Mouse (Mus musculus): ENCODE measurements at regions not wholly inside any gene's neighbourhood (a gene's known extent, or its start where the extent isn't known, plus 50 kb on each side); places are given as distances from the start of the nearest gene placed in this dataset.

DNA sequence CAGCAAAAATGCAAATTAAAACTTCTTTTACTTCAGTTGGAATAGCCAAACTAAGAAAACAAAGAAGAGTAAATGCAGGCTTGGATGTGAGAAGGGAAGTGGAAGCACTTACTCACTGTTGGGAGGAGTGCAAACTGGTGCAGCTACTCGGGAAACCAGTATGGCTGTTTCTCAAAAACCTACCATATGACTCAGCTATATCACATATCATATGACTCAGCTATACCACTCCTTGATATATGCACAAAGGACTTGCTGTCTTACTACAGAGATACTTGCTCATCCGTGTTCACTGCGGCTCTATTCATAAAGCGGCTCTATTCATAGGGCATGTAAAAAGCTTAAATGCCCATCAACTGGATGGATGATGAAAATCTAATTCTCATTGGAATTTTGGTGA is 59.5 kb upstream of the Fam19a1 start:
- WGBS: 90% methylated on average over 4 of the region's 4 CpGs
- no peak for TF ChIP-seq CTCF (IDR thresholded peaks at IDR 0.05)
- DNase-seq (ENCODE audit: low spot score) (no peak), ATAC-seq (ENCODE audit: low FRiP score) (no peak)
- Histone ChIP-seq H3K36me3 (ENCODE audit: insufficient read depth, low read length) (no peaks in the 10 kb centered on the region), H3K4me2 (ENCODE audit: low read depth, low read length, poor library complexity, severe bottlenecking) (no peak overlapping the region), H3K4me1 (ENCODE audit: insufficient read depth, low read length) (no peaks in the 10 kb centered on the region), H3K4me3 (ENCODE audit: low read depth, low read length) (no peak overlapping the region), H3K27me3 (ENCODE audit: insufficient read depth, low read length) (no peaks in the 10 kb centered on the region), H3K27ac (ENCODE audit: low read depth, low read length) (no peak overlapping the region), H3K9me3 (ENCODE audit: low read length) (no peaks in the 10 kb centered on the region), H3K9ac (replicated peaks; ENCODE audit: low read length, poor library complexity, severe bottlenecking) (no peak overlapping the region)

DNA sequence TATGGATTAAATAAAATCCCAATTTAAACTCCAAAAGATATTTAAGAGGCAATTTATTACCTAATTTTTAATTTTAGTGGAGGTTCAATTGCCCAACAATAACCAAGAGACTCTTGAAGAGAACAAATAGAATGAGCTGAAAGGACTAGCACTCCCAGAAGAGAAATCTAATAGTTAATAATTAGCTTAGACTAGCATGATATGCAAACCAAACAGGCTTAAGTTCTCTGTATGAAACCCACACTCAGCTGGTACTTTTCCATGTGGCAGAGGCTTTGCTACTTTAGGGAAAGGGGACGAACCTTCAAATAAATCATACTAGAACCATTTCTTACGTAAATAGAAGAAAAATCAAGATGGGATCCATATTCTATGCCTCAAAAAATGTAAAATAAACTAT is 55.9 kb upstream of the Fam19a1 start:
- Histone ChIP-seq H3K4me3 (ENCODE audit: low read depth, low read length) (no peak overlapping the region), H3K9me3 (ENCODE audit: low read length) (no peaks in the 10 kb centered on the region), H3K36me3 (ENCODE audit: insufficient read depth, low read length) (no peaks in the 10 kb centered on the region), H3K4me1 (ENCODE audit: insufficient read depth, low read length) (no peaks in the 10 kb centered on the region), H3K27ac (ENCODE audit: low read depth, low read length) (no peak overlapping the region), H3K27me3 (ENCODE audit: insufficient read depth, low read length) (no peaks in the 10 kb centered on the region), H3K9ac (replicated peaks; ENCODE audit: low read length, poor library complexity, severe bottlenecking) (no peak overlapping the region), H3K4me2 (ENCODE audit: low read depth, low read length, poor library complexity, severe bottlenecking) (no peak overlapping the region)
- no peak for DNase-seq (ENCODE audit: low spot score)
- ATAC-seq (ENCODE audit: low FRiP score): no peak
- TF ChIP-seq CTCF (IDR thresholded peaks at IDR 0.05): no peak
- WGBS: 85% methylated on average over 2 of the region's 2 CpGs

DNA sequence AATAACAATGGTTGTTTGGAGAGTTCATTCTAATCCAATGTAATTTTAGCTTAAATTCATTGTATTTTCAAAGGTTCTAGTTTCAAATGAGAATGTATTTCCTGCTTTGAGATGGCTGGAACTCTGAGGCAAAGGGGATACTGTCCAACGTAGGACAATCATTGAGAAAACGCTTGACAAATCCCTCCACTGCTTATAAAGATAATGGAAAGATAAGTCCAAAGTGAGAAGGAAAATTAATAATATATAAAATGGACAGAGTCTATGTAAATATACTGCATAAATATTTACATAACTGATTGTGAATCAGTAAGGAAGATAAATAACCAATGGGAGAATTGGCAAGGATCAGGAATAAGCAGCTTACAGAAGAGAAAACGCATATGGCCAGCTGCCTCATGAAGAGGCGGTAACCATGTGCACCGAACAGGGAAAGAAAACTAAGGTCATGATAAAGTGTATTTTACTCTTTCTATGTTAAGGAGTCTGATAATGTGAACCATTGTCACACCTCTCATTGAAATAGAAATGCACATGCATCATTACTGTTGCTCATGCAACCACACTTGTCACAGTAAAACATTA is 55.3 kb upstream of the Fam19a1 start:
- DNase-seq (ENCODE audit: low spot score) (no peak), ATAC-seq (ENCODE audit: low FRiP score) (no peak)
- no peak for TF ChIP-seq CTCF (IDR thresholded peaks at IDR 0.05)
- Histone ChIP-seq H3K4me3 (ENCODE audit: low read depth, low read length) (no peak overlapping the region), H3K9ac (replicated peaks; ENCODE audit: low read length, poor library complexity, severe bottlenecking) (no peak overlapping the region), H3K36me3 (ENCODE audit: insufficient read depth, low read length) (no peaks in the 10 kb centered on the region), H3K4me2 (ENCODE audit: low read depth, low read length, poor library complexity, severe bottlenecking) (no peak overlapping the region), H3K27ac (ENCODE audit: low read depth, low read length) (no peak overlapping the region), H3K27me3 (ENCODE audit: insufficient read depth, low read length) (no peaks in the 10 kb centered on the region), H3K9me3 (ENCODE audit: low read length) (no peaks in the 10 kb centered on the region), H3K4me1 (ENCODE audit: insufficient read depth, low read length) (no peaks in the 10 kb centered on the region)
- 91% methylated on average over 5 of the region's 5 CpGs for WGBS

GRCm38 (mm10) chr6:96061979-96062378 is 51.0 kb upstream of the Fam19a1 start:
- no peaks in the 10 kb centered on the region for H3K4me1 ChIP-seq (ENCODE audit: insufficient read depth, low read length)
- H3K36me3 ChIP-seq (ENCODE audit: insufficient read depth, low read length): no peaks in the 10 kb centered on the region
- DNase-seq (ENCODE audit: low spot score) (no peak), ATAC-seq (ENCODE audit: low FRiP score) (no peak)
- TF ChIP-seq CTCF (IDR thresholded peaks at IDR 0.05): no peak
- no peak overlapping the region for H3K9ac ChIP-seq (replicated peaks; ENCODE audit: low read length, poor library complexity, severe bottlenecking)
- H3K9me3 ChIP-seq (ENCODE audit: low read length): no peaks in the 10 kb centered on the region
- 67% methylated on average over 1 of the region's 1 CpGs for WGBS
- H3K27me3 ChIP-seq (ENCODE audit: insufficient read depth, low read length): no peaks in the 10 kb centered on the region
- H3K27ac ChIP-seq (ENCODE audit: low read depth, low read length): no peak overlapping the region
- H3K4me3 ChIP-seq (ENCODE audit: low read depth, low read length): no peak overlapping the region
- H3K4me2 ChIP-seq (ENCODE audit: low read depth, low read length, poor library complexity, severe bottlenecking): no peak overlapping the region
